Mouse (Mus musculus) liver, adult 2 months (tissue): ENCODE results near the gene Itpripl2. TPM values are rescaled to one million over a fixed set of nuclear protein-coding genes. Genes with fewer than 3 reads are reported as not detected.
A peak's percentile ranks its signal among the peaks of the same experiment; 100 is the strongest.

Source experiments
- DNase-seq: peaks from one replicate; pipeline ENCODE4 v3.0.0-alpha.2; 2011; ENCODE audit warnings: low read depth, low spot score; ENCODE audit errors: extremely low read depth
- H3K27ac ChIP-seq: fragments of 200-500 bp; replicated peaks from 2 replicates; pipeline ENCODE4 v1.5.1; 2012; ENCODE audit warnings: low read depth, mild to moderate bottlenecking, control low read depth, inconsistent platforms, low read length; ENCODE audit not compliant: insufficient read depth
- H3K27me3 ChIP-seq: fragments of 200-500 bp; 2 replicates; pipeline ENCODE4 v1.6.1; 2012; ENCODE audit warnings: mild to moderate bottlenecking, moderate library complexity, low read length, inconsistent platforms; ENCODE audit not compliant: control insufficient read depth, insufficient read depth
- H3K36me3 ChIP-seq: fragments of 200-500 bp; 2 replicates; pipeline ENCODE4 v1.6.1; 2012; ENCODE audit warnings: low read length, inconsistent platforms; ENCODE audit not compliant: control insufficient read depth, insufficient read depth
- H3K4me1 ChIP-seq: fragments of 200-500 bp; 2 replicates; pipeline ENCODE4 v1.6.1; 2011; ENCODE audit warnings: low read length; ENCODE audit not compliant: control insufficient read depth, insufficient read depth
- H3K4me3 ChIP-seq: fragments of 200-500 bp; 2 replicates; pipeline ENCODE4 v1.5.1; 2011; ENCODE audit warnings: low read depth, mild to moderate bottlenecking, control low read depth, low read length, moderate library complexity; ENCODE audit not compliant: insufficient read depth
- H3K79me2 ChIP-seq: fragments of 200-500 bp; 2 replicates; pipeline ENCODE4 v1.6.1; 2012; ENCODE audit warnings: inconsistent platforms, mild to moderate bottlenecking, low read length, moderate library complexity; ENCODE audit not compliant: control insufficient read depth, insufficient read depth
- H3K9ac ChIP-seq: fragments of 200-500 bp; 2 replicates; pipeline ENCODE4 v1.6.1; 2012; ENCODE audit warnings: low read depth, mild to moderate bottlenecking, control low read depth, inconsistent platforms, low read length
- CTCF ChIP-seq: fragments of 200-500 bp; IDR thresholded peaks from 2 replicates; pipeline ENCODE4 v1.5.1; 2011; ENCODE audit warnings: low read depth, low read length, control low read depth
- POLR2A ChIP-seq: fragments of 200-500 bp; IDR thresholded peaks from 2 replicates; pipeline ENCODE4 v1.6.1; 2011; ENCODE audit warnings: low read length, control low read depth; ENCODE audit not compliant: insufficient read depth; ENCODE audit errors: extremely low read depth
- WGBS: fragments of 180-500 bp; shearing (Covaris S2); methylation state at CpG from one replicate; pipeline ENCODE4 v1.1.7; 2018; 5-methylcytosine and 5-hydroxymethylcytosine counted together
- polyA plus RNA-seq: library from polyadenylated mRNA; depleted of rRNA; stranded (reverse); fragments of >200 nt; gene quantifications from 2 replicates; pipeline ENCODE4 v1.2.3, GENCODE M21; 2012
- total RNA-seq: library from RNA; depleted of rRNA; stranded (reverse); fragments of >200 nt; gene quantifications from 2 replicates; pipeline ENCODE4 v1.2.3, GENCODE M21; 2014

The Itpripl2 gene
- total and polyA plus RNA-seq, 2 experiments, result 1.6 to 3.5 TPM

DNA sequence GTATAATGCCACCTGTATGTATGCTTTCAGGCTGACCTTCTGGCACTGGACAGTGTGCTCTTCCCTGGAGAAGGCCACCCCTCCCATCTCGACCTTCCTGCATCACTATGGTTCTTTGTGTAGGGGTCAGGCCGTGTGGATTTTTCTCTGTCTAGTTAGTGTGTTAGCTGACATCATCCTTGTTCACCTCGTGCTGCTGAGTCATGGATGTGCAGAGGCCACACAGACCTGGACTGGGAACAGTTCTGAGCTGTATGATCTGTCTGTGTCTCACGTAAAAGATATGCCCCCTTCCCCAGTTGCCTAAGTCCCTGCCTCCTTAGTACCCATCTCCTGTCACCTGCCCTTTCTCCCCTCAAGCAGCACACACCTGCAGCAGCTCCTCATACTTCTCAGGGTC lies 35.2 kb upstream of the Itpripl2 start:
- no peak for TF ChIP-seq POLR2A
- no peak for TF ChIP-seq CTCF
- Histone ChIP-seq H3K79me2 (no peaks in the 10 kb centered on the region; the same call in 1 of the 2 replicates), H3K9ac (no peak overlapping the region), H3K27ac (no peak overlapping the region), H3K36me3 (peaks cover 6% of the 10 kb centered on the region), H3K4me1 (no peaks in the 10 kb centered on the region), H3K4me3 (no peak overlapping the region), H3K27me3 (no peaks in the 10 kb centered on the region)
- DNase-seq, result no peak
- 84% methylated on average over 4 of the region's 4 CpGs for WGBS

DNA sequence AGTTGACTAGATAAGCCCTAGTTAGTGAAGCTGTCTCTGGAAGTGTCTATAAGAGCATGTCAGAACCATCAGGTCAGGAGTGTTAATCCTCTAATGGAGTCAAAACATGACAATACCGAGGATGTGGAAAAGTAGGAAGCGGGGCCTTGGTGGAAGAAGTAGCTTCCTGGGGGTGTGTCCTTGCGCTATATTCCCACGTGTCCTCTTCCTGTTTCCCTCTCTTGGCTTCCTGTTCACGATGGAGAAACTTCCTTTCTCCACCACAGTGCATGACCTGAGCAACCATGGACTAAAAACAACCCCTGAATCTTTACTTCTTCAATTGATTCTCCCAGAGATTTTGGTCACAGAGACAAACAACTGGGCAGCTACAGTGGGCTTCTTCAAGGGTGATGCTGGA lies 30.3 kb upstream of the Itpripl2 start:
- Histone ChIP-seq H3K4me1 (no peaks in the 10 kb centered on the region), H3K4me3 (no peak overlapping the region), H3K27ac (no peak overlapping the region), H3K79me2 (no peaks in the 10 kb centered on the region), H3K27me3 (no peaks in the 10 kb centered on the region), H3K36me3 (peaks cover 4% of the 10 kb centered on the region; the same call in 1 of the 2 replicates), H3K9ac (no peak overlapping the region)
- TF ChIP-seq CTCF (no peak), POLR2A (no peak)
- 78% methylated on average over 5 of the region's 5 CpGs for WGBS
- DNase-seq, result peak; percentile 25

DNA sequence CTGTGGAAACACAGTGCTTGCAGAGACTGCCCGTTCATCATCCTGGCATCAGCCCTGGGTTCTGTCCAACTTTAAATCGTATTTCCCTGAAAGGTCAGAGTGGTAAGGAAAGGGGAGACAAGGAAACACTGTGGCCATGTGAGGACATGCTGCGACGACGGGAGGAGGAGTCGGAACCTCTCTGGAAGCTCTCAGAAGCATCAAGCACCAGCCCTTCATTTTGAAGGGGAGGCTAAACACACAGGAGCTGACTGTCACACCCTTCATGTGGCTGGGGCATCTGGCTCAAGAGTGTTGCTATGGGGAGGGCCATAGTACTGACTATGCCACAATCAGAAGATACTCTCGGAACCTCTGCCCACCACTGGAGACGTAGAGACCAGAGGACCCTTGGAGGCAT lies 27.9 kb upstream of the Itpripl2 start:
- Histone ChIP-seq H3K36me3 (no peaks in the 10 kb centered on the region), H3K4me3 (no peak overlapping the region), H3K79me2 (no peaks in the 10 kb centered on the region), H3K27ac (no peak overlapping the region), H3K27me3 (no peaks in the 10 kb centered on the region), H3K4me1 (no peaks in the 10 kb centered on the region), H3K9ac (no peak overlapping the region)
- TF ChIP-seq CTCF (no peak), POLR2A (no peak)
- no peak for DNase-seq
- 78% methylated on average over 8 of the region's 8 CpGs for WGBS

DNA sequence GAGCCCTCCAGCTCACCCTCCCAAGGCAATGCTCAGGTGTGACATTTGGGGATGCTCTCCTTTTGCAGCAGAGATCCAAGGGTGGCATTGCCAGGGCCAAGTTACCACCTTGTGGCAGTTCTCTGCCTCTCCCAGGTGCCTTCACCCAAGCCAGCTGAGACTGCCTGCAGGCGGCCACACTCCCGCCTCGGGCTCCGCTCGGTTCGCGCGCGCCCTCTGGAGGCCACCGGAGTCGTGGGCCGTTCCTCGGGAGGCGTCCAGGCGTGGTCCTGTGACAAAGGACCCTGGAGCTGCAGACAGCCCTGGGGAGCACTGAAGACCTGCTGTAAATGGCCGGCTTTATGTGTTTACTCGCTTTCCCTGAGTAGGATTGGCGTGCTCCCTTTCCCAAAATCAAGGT lies 26.9 kb upstream of the Itpripl2 start:
- H3K4me3 ChIP-seq, result no peak overlapping the region
- H3K79me2 ChIP-seq, result no peaks in the 10 kb centered on the region
- H3K36me3 ChIP-seq, result no peaks in the 10 kb centered on the region
- no peak overlapping the region for H3K9ac ChIP-seq
- TF ChIP-seq CTCF, result peak; percentile 89
- no peak for TF ChIP-seq POLR2A
- no peaks in the 10 kb centered on the region for H3K4me1 ChIP-seq
- WGBS, result 2% methylated on average over 18 of the region's 18 CpGs
- peak; percentile 10 for DNase-seq
- no peak overlapping the region for H3K27ac ChIP-seq
- no peaks in the 10 kb centered on the region for H3K27me3 ChIP-seq

DNA sequence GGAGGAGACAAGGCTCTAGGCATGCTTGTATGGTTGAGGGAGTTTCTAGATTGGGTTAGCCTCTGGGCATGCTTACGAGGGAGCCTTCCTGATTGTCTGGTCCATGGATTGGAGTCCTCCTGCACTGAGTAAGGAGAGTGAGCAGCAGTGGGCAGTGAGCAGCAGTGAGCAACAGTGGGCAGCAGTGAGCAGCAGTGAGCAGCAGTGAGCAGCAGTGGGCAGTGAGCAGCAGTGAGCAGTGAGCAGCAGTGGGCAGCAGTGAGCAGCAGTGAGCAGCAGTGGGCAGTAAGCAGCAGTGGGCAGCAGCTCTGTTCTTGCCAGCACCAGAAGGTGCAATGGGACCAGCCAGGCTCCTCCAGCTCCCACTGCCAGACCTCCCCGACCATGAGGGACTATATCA lies 26.0 kb upstream of the Itpripl2 start:
- no peak overlapping the region for H3K4me3 ChIP-seq
- 62% methylated on average over 2 of the region's 2 CpGs for whole genome bisulfite sequencing
- no peak overlapping the region for H3K9ac ChIP-seq
- H3K79me2 ChIP-seq, result no peaks in the 10 kb centered on the region
- no peak overlapping the region for H3K27ac ChIP-seq
- TF ChIP-seq CTCF (peak; percentile 69), POLR2A (no peak)
- peak; percentile 17 for DNase-seq
- H3K4me1 ChIP-seq, result no peaks in the 10 kb centered on the region
- H3K27me3 ChIP-seq, result no peaks in the 10 kb centered on the region
- no peaks in the 10 kb centered on the region for H3K36me3 ChIP-seq

DNA sequence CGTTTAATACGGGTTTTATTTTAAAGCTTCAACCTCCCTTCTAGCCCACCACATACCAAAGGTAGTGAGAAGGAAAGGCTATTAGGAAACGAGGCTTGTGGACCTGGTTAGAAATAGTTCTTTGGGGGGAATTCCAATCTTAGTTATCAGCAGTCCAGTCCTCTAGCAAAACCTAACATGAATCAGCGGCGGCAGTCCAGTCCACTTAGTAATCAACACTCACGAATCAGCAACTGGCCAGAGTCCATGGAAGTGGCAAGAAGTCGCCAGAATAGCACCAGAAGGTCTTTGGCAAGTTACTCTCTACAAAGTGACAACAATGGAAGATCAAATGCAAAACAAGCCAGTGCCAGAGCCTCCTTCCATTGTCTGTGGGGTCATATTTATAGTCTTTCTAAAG lies 16.8 kb upstream of the Itpripl2 start:
- Histone ChIP-seq H3K79me2 (no peaks in the 10 kb centered on the region), H3K27ac (no peak overlapping the region), H3K27me3 (no peaks in the 10 kb centered on the region), H3K36me3 (no peaks in the 10 kb centered on the region), H3K4me3 (no peak overlapping the region), H3K9ac (no peak overlapping the region), H3K4me1 (no peaks in the 10 kb centered on the region)
- WGBS, result 71% methylated on average over 7 of the region's 7 CpGs
- no peak for TF ChIP-seq CTCF
- TF ChIP-seq POLR2A, result no peak
- no peak for DNase-seq
